Mouse (Mus musculus) hindbrain, embryonic 13.5 days (tissue): ENCODE data around the gene Hist1h2bc. TPM values are rescaled to one million over a fixed set of nuclear protein-coding genes. Genes with fewer than 3 reads are reported as not detected.
A peak's percentile ranks its signal among the peaks of the same experiment; 100 is the strongest.

Source experiments
- ATAC-seq: fragments of 200-750 bp; cut with Nextera tagmentation; 2 replicates; pipeline ENCODE4 v1.8.0; 2017; ENCODE audit warnings: moderate TSS enrichment; ENCODE audit not compliant: low FRiP score
- H3K27ac ChIP-seq: fragments of 300-500 bp; sonication (generic); 2 replicates; pipeline ENCODE4 v1.5.1; 2015; ENCODE audit warnings: inconsistent platforms, mild to moderate bottlenecking, moderate library complexity
- H3K27me3 ChIP-seq: fragments of 300-500 bp; sonication (generic); 2 replicates; pipeline ENCODE4 v1.6.1; 2015; ENCODE audit warnings: mild to moderate bottlenecking, inconsistent platforms
- H3K36me3 ChIP-seq: fragments of 300-500 bp; sonication (generic); 2 replicates; pipeline ENCODE4 v1.6.1; 2015; ENCODE audit warnings: mild to moderate bottlenecking, inconsistent platforms
- H3K4me1 ChIP-seq: fragments of 300-500 bp; sonication (generic); replicated peaks from 2 replicates; pipeline ENCODE4 v1.6.1; 2015; ENCODE audit warnings: inconsistent platforms
- H3K4me2 ChIP-seq: fragments of 300-500 bp; sonication (generic); 2 replicates; pipeline ENCODE4 v1.6.1; 2015; ENCODE audit warnings: inconsistent platforms, mild to moderate bottlenecking, moderate library complexity
- H3K4me3 ChIP-seq: fragments of 300-500 bp; sonication (generic); 2 replicates; pipeline ENCODE4 v1.5.1; 2015; ENCODE audit warnings: mild to moderate bottlenecking, inconsistent platforms
- H3K9ac ChIP-seq: fragments of 300-500 bp; sonication (generic); 2 replicates; pipeline ENCODE4 v1.6.1; 2015; ENCODE audit warnings: mild to moderate bottlenecking, inconsistent platforms
- H3K9me3 ChIP-seq: fragments of 300-500 bp; sonication (generic); 2 replicates; pipeline ENCODE4 v1.6.1; 2016; ENCODE audit warnings: inconsistent platforms
- WGBS: fragments of 180-500 bp; shearing (Covaris S2); methylation state at CpG from one replicate; pipeline ENCODE4 v1.1.7; 2015; 5-methylcytosine and 5-hydroxymethylcytosine counted together
- polyA plus RNA-seq: library from polyadenylated mRNA; unstranded; fragments of >200 nt; fragmentation: Nextera tagmentation; extraction: Ambion mirVana; gene quantifications from 2 replicates; pipeline ENCODE4 v1.2.1, GENCODE M21; 2015

Gene Hist1h2bc
- polyA plus RNA-seq, 1 experiment from 2014 or later, result 23.1 TPM

DNA sequence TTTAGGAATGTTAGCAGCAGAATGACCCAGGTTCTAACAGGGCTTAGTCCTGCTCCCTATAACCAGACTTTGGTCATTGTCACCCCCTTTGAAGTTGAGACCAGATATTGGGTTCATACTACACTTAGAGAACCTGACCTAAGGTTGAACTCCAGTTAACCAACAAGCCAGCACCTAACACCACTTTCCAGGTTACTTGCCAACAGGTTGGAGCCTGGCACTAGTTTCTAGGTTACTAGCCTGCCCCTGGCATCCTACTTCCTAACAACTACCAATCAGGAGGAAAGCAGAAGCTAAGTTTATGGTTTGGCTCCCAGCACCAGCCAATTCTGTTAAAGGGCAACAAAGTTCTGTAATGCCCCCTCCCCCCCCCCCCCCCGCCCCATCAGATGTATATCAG lies 41.2 kb downstream of the Hist1h2bc start:
- no peaks in the 10 kb centered on the region for H3K9me3 ChIP-seq
- H3K4me1 ChIP-seq, result no peaks in the 10 kb centered on the region
- no peak for ATAC-seq
- WGBS, result no CpG with 5 or more reads among the region's 1 CpGs
- no peaks in the 10 kb centered on the region for H3K27me3 ChIP-seq
- no peak overlapping the region for H3K4me2 ChIP-seq
- no peaks in the 10 kb centered on the region for H3K36me3 ChIP-seq
- H3K9ac ChIP-seq, result no peak overlapping the region
- H3K27ac ChIP-seq, result no peak overlapping the region
- no peak overlapping the region for H3K4me3 ChIP-seq

DNA sequence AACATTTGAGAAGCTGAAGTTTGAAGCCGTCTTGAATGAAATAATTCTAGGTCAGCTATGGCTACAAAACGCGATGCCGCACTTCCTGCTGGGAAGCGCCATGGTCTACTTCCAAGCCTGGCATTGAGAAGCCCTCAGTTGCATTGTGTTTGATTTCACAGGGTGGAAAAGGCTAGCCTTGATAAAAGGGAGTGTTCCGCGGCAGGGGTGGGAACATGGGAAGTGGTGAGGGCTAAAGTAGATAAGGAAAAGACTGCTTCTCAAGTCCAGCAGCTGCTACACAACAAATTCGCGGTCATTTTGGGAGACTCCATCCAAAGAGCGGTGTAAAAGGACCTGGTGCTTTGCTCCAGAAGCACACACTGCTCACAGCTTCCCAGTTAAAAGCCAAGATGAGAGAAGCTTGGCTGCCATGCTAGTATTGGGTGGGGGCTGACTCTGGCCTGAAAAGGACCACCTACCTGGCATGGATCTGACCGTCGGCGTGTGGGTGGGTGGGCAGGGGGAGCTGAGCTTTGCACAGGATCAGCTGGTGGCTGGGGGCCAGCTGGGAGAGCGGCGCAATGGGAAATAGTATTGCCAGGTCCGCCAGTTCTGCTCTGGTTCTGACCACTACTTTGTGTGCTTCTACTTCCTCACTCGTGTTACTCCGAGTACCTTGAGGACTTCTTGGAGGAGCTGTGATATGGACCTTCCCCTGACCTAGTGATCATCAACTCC lies 44.6 kb downstream of the Hist1h2bc start:
- Histone ChIP-seq H3K27ac (no peak overlapping the region), H3K4me1 (no peaks in the 10 kb centered on the region), H3K36me3 (no peaks in the 10 kb centered on the region), H3K27me3 (no peaks in the 10 kb centered on the region), H3K9ac (no peak overlapping the region), H3K9me3 (no peaks in the 10 kb centered on the region), H3K4me2 (no peak overlapping the region), H3K4me3 (no peak overlapping the region)
- ATAC-seq, result no peak
- 86% methylated on average over 18 of the region's 18 CpGs for WGBS

DNA sequence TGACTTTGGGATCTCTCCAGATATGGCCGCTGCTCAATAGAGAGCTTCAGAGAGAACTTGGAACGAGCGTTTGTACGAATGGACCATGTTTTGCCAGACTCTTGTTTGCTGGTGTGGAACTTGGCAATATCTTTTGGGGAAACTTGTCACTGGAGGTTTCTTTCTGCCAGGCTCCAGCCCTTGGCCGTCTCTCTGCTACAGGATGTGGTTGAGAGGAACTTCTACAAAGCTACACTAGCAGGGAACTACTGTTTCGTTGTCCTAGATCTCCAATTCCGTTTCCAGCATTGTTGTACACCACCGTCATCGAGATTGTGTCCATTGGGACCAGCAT lies 45.2 kb downstream of the Hist1h2bc start:
- H3K27me3 ChIP-seq, result no peaks in the 10 kb centered on the region
- no peak overlapping the region for H3K27ac ChIP-seq
- no peak overlapping the region for H3K4me2 ChIP-seq
- no peaks in the 10 kb centered on the region for H3K4me1 ChIP-seq
- 94% methylated on average over 9 of the region's 9 CpGs for WGBS
- no peak overlapping the region for H3K4me3 ChIP-seq
- ATAC-seq, result no peak
- no peaks in the 10 kb centered on the region for H3K36me3 ChIP-seq
- no peaks in the 10 kb centered on the region for H3K9me3 ChIP-seq
- no peak overlapping the region for H3K9ac ChIP-seq

DNA sequence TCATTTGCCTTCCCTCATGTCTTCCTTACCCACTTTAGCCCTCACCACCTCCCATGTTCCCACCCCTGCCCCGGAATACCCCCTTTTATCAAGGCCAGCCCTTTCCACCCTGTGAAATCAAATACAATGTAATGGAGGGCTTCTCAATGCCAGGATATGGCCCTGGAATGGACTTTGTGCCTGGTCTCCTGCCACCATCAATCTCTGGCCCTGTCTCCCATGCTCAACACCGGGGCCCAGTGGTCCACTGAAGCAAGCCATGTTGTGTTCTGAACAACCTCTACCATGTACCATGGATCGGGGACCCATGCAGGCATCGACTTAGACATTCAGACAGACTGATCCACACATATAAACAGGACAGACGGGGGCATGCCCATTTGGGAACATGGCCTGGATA lies 45.7 kb downstream of the Hist1h2bc start:
- no peaks in the 10 kb centered on the region for H3K36me3 ChIP-seq
- H3K27me3 ChIP-seq, result no peaks in the 10 kb centered on the region
- ATAC-seq, result no peak
- no peak overlapping the region for H3K4me2 ChIP-seq
- no peaks in the 10 kb centered on the region for H3K4me1 ChIP-seq
- WGBS, result 92% methylated on average over 5 of the region's 5 CpGs
- H3K27ac ChIP-seq, result no peak overlapping the region
- no peak overlapping the region for H3K4me3 ChIP-seq
- H3K9ac ChIP-seq, result no peak overlapping the region
- H3K9me3 ChIP-seq, result no peaks in the 10 kb centered on the region

DNA sequence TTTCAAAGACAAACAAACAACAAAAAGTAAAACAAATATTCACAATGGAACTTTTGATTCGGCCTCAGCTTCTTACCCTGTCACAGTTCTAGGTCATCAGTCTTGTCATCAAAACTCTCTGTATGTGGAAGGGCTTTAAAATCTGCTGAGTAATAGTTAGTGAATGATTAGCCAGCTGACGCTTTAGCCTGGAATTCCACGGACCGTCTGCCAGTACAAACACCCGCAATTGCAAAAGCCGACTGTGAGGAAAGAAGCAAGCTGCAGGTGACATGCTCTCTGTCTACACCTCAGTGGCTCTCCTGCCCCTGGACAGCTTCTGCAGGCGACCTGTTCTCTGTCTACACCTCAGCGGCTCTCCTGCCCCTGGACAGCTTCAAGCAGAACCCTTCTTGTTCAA lies 46.5 kb downstream of the Hist1h2bc start:
- no peak for ATAC-seq
- no peaks in the 10 kb centered on the region for H3K27me3 ChIP-seq
- no peak overlapping the region for H3K4me2 ChIP-seq
- no peak overlapping the region for H3K27ac ChIP-seq
- H3K4me1 ChIP-seq, result no peaks in the 10 kb centered on the region
- no peak overlapping the region for H3K4me3 ChIP-seq
- no peaks in the 10 kb centered on the region for H3K9me3 ChIP-seq
- 43% methylated on average over 8 of the region's 8 CpGs for WGBS
- H3K36me3 ChIP-seq, result no peaks in the 10 kb centered on the region
- no peak overlapping the region for H3K9ac ChIP-seq

DNA sequence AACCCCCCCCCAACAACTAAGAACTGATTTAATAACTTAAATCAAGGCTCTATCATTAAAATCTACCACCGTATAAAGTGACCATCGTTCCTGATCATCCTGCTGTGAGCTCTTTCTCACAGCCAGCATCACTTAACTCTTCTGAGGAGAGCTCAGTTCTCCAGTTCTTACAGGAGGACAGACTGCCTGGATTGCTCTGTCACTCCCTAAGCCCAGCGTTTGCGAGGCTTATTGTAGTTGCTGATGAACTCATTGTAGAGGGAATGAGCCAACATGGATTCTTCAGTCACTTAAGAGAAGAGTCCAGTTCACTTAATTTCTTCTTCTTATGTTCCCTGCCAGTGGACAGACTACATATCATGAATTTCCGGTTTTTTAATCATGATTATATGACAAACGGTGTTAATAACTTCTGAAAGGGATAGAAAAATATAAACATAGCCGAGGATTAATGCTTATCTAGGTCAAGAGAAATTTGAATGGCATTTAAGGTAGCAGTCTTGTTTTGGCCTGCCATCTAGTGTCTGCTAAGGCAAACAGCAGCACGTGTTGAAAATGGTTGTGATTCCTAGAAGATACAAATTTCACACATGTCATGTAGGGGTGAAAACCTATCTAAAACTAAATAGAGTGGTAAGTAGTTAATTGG lies 48.3 kb downstream of the Hist1h2bc start:
- Histone ChIP-seq H3K27ac (no peak overlapping the region), H3K9me3 (no peaks in the 10 kb centered on the region), H3K27me3 (no peaks in the 10 kb centered on the region), H3K36me3 (no peaks in the 10 kb centered on the region), H3K4me1 (no peaks in the 10 kb centered on the region), H3K9ac (no peak overlapping the region), H3K4me3 (no peak overlapping the region), H3K4me2 (no peak overlapping the region)
- no peak for ATAC-seq
- 28% methylated on average over 8 of the region's 8 CpGs for WGBS

DNA sequence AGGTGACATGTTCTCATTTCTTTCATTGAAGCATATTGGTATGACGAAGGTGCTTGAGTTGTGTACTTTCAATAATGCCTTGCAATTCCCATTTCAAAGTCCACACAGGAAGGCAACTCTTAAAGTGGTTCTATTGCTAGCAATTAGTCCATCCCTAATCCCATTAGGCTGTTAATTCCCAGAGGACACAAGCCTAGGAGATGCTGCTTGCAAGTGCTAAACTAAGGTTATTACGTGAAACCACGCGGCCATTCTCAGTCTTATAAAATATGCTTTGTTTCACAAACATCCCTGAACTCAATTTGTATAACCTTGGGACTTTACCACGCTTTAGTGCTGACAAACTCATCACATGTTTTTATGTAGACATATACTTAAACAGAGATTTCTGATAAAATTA lies 53.1 kb downstream of the Hist1h2bc start:
- Histone ChIP-seq H3K27ac (no peak overlapping the region), H3K4me1 (peaks cover 23% of the 10 kb centered on the region), H3K9ac (no peak overlapping the region), H3K27me3 (no peaks in the 10 kb centered on the region), H3K4me2 (no peak overlapping the region), H3K4me3 (no peak overlapping the region), H3K36me3 (no peaks in the 10 kb centered on the region), H3K9me3 (no peaks in the 10 kb centered on the region)
- ATAC-seq, result no peak
- WGBS, result 92% methylated on average over 5 of the region's 5 CpGs

DNA sequence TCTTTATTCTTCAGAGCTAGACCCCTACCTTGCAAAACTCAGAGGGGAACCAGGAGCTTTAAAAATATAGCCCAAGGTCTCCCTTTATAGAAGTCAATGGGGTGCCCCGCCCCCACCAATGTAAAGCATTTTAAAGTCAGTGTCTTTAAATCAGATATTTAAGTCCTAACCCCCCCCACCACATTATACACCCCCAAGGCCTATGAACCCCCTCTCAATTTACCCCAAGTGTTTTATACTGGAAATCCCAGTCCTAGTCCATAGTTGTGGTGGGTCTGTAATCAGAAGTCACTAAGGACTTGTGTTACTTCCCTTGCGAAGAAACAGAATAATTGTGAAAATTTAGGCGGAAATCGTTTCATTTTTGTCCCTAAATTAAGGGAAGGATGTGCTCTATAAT lies 54.0 kb downstream of the Hist1h2bc start:
- Histone ChIP-seq H3K27me3 (no peaks in the 10 kb centered on the region), H3K4me3 (peak overlapping the region; percentile 48), H3K4me2 (peak overlapping the region; percentile 94), H3K9me3 (no peaks in the 10 kb centered on the region), H3K4me1 (peaks cover 23% of the 10 kb centered on the region), H3K27ac (peak overlapping the region; percentile 89), H3K9ac (peak overlapping the region; percentile 76), H3K36me3 (no peaks in the 10 kb centered on the region)
- 26% methylated on average over 4 of the region's 4 CpGs for WGBS
- no peak for ATAC-seq

DNA sequence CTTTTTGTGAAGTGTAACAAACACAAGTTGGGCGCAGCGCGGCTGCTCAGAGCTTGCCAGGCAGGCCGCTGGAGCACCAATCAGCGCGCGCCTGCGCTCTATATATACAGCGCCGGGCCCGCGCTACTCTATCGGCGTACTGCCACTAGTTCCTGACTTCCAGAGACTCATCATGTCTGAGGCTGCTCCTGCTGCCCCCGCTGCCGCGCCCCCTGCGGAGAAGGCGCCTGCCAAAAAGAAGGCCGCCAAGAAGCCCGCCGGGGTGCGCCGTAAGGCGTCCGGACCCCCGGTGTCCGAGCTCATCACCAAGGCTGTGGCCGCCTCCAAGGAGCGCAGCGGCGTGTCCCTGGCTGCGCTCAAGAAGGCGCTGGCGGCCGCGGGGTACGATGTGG lies 54.7 kb downstream of the Hist1h2bc start, which contains the start of gene Hist1h1c:
TSS of gene Hist1h1c (plus strand) at position 132 of the 392 bp plus-strand sequence.
- H3K4me1 ChIP-seq, result peaks cover 23% of the 10 kb centered on the region
- ATAC-seq, result peak; percentile 93
- H3K9me3 ChIP-seq, result no peaks in the 10 kb centered on the region
- peak within 1 kb of the TSS; percentile 76 for H3K9ac ChIP-seq
- H3K27ac ChIP-seq, result peak within 1 kb of the TSS; percentile 89
- peak within 1 kb of the TSS; percentile 94 for H3K4me2 ChIP-seq
- H3K27me3 ChIP-seq, result no peaks in the 10 kb centered on the region
- under 1% methylated on average over 38 of the region's 38 CpGs for WGBS
- peak within 1 kb of the TSS; percentile 48 for H3K4me3 ChIP-seq
- H3K36me3 ChIP-seq, result no peaks in the 10 kb centered on the region

DNA sequence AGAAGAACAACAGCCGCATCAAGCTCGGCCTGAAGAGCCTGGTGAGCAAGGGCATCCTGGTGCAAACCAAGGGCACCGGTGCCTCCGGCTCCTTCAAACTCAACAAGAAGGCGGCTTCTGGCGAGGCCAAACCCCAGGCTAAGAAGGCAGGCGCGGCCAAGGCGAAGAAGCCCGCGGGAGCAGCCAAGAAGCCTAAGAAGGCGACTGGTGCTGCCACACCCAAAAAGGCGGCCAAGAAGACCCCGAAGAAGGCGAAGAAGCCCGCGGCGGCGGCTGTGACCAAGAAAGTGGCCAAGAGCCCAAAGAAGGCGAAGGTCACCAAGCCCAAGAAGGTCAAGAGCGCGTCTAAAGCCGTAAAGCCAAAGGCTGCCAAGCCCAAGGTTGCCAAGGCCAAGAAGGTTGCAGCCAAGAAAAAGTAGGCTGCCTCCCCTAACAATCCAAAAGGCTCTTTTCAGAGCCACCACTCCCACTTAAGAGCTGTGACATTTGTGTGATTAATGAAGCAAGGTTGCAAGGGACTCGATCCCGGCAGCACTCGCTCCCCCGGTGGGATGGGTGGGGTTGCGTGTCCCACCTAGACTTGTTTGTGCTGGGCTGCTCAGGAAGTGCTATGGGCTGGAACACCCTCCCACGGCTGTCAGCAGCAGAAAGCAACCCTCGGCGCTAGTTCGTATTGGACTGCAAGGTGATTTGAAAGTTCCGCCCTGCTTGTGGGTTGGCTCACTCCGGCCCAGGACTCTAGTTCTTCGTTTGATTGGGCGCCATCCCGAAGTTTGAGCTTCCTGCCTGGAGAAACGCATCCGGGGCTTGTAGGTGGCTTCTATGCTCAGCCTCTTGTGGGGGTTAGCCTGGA lies 55.3 kb downstream of the Hist1h2bc start:
- H3K4me3 ChIP-seq, result peak overlapping the region; percentile 48
- peaks cover 23% of the 10 kb centered on the region for H3K4me1 ChIP-seq
- no peaks in the 10 kb centered on the region for H3K36me3 ChIP-seq
- H3K27me3 ChIP-seq, result no peaks in the 10 kb centered on the region
- WGBS, result under 1% methylated on average over 39 of the region's 39 CpGs
- peak overlapping the region; percentile 76 for H3K9ac ChIP-seq
- peak; percentile 90 for ATAC-seq
- peak overlapping the region; percentile 89 for H3K27ac ChIP-seq
- no peaks in the 10 kb centered on the region for H3K9me3 ChIP-seq
- peak overlapping the region; percentile 94 for H3K4me2 ChIP-seq

DNA sequence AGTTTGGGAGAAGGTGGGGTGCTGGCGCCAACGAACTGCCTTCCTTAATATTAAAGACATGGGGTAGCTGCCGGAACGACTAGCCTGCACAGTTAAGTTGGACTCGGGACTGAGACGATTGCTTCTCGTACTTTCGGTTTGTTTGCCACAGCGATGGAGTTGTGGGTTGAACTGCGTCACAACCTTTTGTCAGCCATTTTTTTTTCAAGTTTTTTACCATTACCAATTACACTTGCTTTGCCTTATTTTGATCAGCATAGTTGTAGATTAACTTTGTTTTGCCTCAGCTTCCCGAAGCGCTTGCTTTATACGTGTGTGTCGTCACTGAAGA lies 55.9 kb downstream of the Hist1h2bc start:
- H3K9ac ChIP-seq, result peak overlapping the region; percentile 76

DNA sequence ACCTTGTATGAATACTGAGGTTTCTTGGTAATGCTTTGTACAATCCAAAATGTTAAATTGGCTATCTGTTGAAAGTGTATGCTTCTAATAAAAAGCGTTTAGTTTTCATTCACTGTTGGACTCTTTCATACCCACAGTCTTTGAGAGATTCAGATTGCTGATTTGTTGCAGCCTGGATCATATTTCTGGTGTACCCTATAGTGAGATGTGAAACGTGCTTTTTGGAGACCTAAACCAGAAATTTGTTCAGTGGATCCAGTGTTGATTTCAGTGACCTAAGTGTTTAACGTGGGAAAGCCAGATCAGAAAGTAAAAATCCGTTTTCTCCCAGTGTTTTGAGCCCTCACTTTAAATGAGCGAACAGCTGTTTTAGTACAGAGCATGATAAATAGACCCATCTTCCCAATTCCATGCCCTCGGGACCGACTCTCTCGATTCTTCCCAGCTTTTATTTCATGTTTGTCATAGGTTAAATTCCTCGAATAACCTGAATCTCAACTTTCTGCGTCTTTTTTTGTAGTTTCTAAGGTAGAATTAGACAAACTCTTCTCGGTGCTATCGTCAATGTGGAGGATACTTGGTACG lies 56.3 kb downstream of the Hist1h2bc start:
- Histone ChIP-seq H3K4me2 (peak overlapping the region; percentile 94), H3K27ac (peak overlapping the region; percentile 89; the same call in 1 of the 2 replicates), H3K9ac (peak overlapping the region; percentile 76), H3K36me3 (no peaks in the 10 kb centered on the region), H3K4me1 (peaks cover 23% of the 10 kb centered on the region), H3K9me3 (no peaks in the 10 kb centered on the region), H3K27me3 (no peaks in the 10 kb centered on the region), H3K4me3 (peak overlapping the region; percentile 48)
- 31% methylated on average over 13 of the region's 13 CpGs for WGBS
- no peak for ATAC-seq

More for the DNA sequence above, 55.9 kb downstream of the Hist1h2bc start:
- peak overlapping the region; percentile 94 for H3K4me2 ChIP-seq
- WGBS, result under 1% methylated on average over 14 of the region's 14 CpGs
- H3K36me3 ChIP-seq, result no peaks in the 10 kb centered on the region
- H3K27ac ChIP-seq, result peak overlapping the region; percentile 89
- no peaks in the 10 kb centered on the region for H3K27me3 ChIP-seq
- H3K4me3 ChIP-seq, result peak overlapping the region; percentile 48
- no peaks in the 10 kb centered on the region for H3K9me3 ChIP-seq
- ATAC-seq, result no peak
- H3K4me1 ChIP-seq, result peaks cover 23% of the 10 kb centered on the region
